Mouse (Mus musculus): ENCODE results near the gene Lyve1. TPM values are rescaled to one million over a fixed set of nuclear protein-coding genes. Genes with fewer than 3 reads are reported as not detected.

Lyve1 gene
- total RNA-seq, 2 experiments from 2014 or later, result not detected

- ATAC-seq (replicated peaks; ENCODE audit: low FRiP score, low TSS enrichment, poor library complexity, severe bottlenecking), result peak; percentile 58
Measured at GRCm38 (mm10) chr7:110816037-110816436, 47.0 kb downstream of the Lyve1 start.

GRCm38 (mm10) chr7:110813983-110814382 lies 49.1 kb downstream of the Lyve1 start:
- ATAC-seq (replicated peaks; ENCODE audit: low FRiP score, low TSS enrichment, poor library complexity, severe bottlenecking), result no peak

GRCm38 (mm10) chr7:110811529-110811928 lies 51.5 kb downstream of the Lyve1 start:
- ATAC-seq (replicated peaks; ENCODE audit: low FRiP score, low TSS enrichment, poor library complexity, severe bottlenecking), result no peak

- ATAC-seq (replicated peaks; ENCODE audit: low FRiP score, low TSS enrichment, poor library complexity, severe bottlenecking), result no peak
Measured at GRCm38 (mm10) chr7:110810995-110811394, 52.0 kb downstream of the Lyve1 start.

GRCm38 (mm10) chr7:110809585-110810557 lies 53.2 kb downstream of the Lyve1 start:
- ATAC-seq (replicated peaks; ENCODE audit: low FRiP score, low TSS enrichment, poor library complexity, severe bottlenecking), result no peak

GRCm38 (mm10) chr7:110808962-110809361 lies 54.1 kb downstream of the Lyve1 start:
- ATAC-seq (replicated peaks; ENCODE audit: low FRiP score, low TSS enrichment, poor library complexity, severe bottlenecking), result no peak

GRCm38 (mm10) chr7:110807460-110808030 lies 55.5 kb downstream of the Lyve1 start:
- ATAC-seq (replicated peaks; ENCODE audit: low FRiP score, low TSS enrichment, poor library complexity, severe bottlenecking), result no peak

GRCm38 (mm10) chr7:110804266-110804665 lies 58.8 kb downstream of the Lyve1 start:
- 0 out of 2 replicates have a peak, but pooled peaks have one; percentile 20 for ATAC-seq (replicated peaks; ENCODE audit: low FRiP score, low TSS enrichment, poor library complexity, severe bottlenecking)

- no peak for ATAC-seq (replicated peaks; ENCODE audit: low FRiP score, low TSS enrichment, poor library complexity, severe bottlenecking)
Measured at GRCm38 (mm10) chr7:110803131-110803530, 59.9 kb downstream of the Lyve1 start.

GRCm38 (mm10) chr7:110801028-110801427 lies 62.0 kb downstream of the Lyve1 start:
- peak; percentile 43; the same call in 1 of the 2 replicates for ATAC-seq (replicated peaks; ENCODE audit: low FRiP score, low TSS enrichment, poor library complexity, severe bottlenecking)

Other genes with a start within 250 kb of the Lyve1 start
- 0.35 and 2.2 TPM in 2 replicates for gene Sbf2, start 248.3 kb downstream of the Lyve1 start, total RNA-seq (2014; fragmentation: Nextera tagmentation)
- 0.34 TPM in 1 of 2 replicates, not detected in the other for gene Sbf2, start 248.3 kb downstream of the Lyve1 start, total RNA-seq (2017)
- not detected in 2 replicates for gene Adm, start 235.6 kb downstream of the Lyve1 start, total RNA-seq (2014; fragmentation: Nextera tagmentation)
- not detected in 2 replicates for gene Adm, start 235.6 kb downstream of the Lyve1 start, total RNA-seq (2017)
- 66.1 and 83.1 TPM in 2 replicates for gene Ampd3, start 95.0 kb downstream of the Lyve1 start, total RNA-seq (2014; fragmentation: Nextera tagmentation)
- 30.8 and 52.2 TPM in 2 replicates for gene Ampd3, start 95.0 kb downstream of the Lyve1 start, total RNA-seq (2017)
- 42.5 and 67.4 TPM in 2 replicates for gene Rnf141, start 18.8 kb downstream of the Lyve1 start, total RNA-seq (2014; fragmentation: Nextera tagmentation)
- gene Rnf141, start 18.8 kb downstream of the Lyve1 start, total RNA-seq (2017), result 37.1 and 54.9 TPM in 2 replicates
- 0.98 and 1.0 TPM in 2 replicates for gene Mrvi1, start 119.2 kb upstream of the Lyve1 start, total RNA-seq (2014; fragmentation: Nextera tagmentation)
- 0.69 TPM in 1 of 2 replicates, not detected in the other for gene Mrvi1, start 119.2 kb upstream of the Lyve1 start, total RNA-seq (2017)
- gene Ctr9, start 165.7 kb upstream of the Lyve1 start, total RNA-seq (2014; fragmentation: Nextera tagmentation), result 44.0 and 50.2 TPM in 2 replicates
- gene Ctr9, start 165.7 kb upstream of the Lyve1 start, total RNA-seq (2017), result 68.1 and 79.3 TPM in 2 replicates
- 632 and 734 TPM in 2 replicates for gene Eif4g2, start 219.8 kb upstream of the Lyve1 start, total RNA-seq (2014; fragmentation: Nextera tagmentation)
- 781 and 891 TPM in 2 replicates for gene Eif4g2, start 219.8 kb upstream of the Lyve1 start, total RNA-seq (2017)